Mouse (Mus musculus): ENCODE results near the gene Fgd6.

Fgd6 gene

DNA sequence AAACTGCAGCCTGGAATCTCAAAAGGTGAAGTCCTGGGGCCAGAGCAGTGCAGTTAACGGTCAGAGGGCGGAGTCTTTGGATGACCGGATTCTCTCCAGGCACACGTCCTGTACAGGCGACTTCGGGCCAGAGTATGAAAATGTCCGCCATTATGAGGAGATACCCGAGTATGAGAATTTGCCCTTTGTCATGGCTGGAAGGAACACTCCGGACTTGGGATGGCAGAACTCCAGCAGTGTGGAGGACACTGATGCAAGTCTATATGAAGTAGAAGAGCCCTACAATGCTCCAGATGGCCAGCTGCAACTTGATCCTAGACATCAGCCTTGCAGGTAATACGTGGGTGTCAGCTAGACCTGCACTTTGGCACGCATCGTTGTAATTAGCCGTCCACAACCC is 9.5 kb downstream of the Fgd6 start:
- DNase-seq (ENCODE audit: low spot score) = no peak

DNA sequence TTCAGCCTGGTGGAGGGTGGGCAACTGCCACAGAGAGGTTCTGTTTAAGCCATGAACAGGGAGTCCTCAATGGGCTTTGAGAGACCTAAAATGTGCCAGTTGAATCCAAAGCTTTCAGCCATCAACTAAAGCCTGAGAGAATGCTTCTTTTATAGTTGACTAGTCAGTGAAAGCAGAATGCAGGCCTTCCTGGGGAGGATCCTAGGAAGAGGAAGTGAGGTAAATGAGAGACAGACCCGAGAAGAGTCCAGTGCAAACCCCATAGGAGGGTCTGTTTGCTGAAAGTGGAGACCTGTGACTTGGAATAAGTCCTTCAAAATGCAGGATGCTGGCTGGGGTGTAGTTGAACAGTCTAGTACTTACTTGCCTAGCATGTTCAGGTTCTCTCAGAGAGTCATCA is 11.2 kb downstream of the Fgd6 start:
- DNase-seq (ENCODE audit: low spot score) = no peak

DNA sequence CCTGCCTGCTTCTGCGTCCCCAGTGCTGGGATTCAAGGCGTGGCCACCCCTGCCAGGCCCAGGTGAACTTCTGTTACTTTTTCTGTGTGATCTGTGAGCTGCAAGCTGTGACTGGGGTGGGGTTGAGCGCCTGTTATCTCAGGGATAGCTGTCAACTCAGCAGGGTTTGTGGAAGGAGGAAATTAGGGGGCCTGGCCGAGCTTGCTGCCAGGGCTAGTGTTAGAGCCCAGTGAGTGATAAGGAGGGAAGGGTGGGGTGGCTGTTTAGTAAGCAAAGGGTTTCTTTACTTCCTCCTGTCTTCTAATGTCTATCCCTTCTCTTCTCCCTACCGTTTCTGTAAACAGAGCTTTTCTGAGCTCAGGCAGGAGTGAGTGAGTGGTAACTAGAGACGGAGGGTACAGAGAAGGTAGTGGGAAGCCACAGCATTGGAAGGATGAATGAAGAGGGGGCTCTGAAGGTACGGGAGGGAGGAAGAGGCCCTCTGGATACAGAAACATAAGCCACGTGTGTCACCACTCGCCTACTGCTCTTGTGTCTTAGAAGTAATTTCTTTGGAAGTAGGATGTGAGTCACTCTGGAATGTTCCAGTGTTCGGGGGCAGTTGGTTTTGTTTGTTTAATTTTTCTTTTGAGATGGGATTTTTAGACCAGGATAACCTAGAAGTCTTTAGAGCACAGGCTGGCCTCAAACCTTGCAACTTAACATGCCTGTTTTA is 12.2 kb downstream of the Fgd6 start:
- no peak for DNase-seq (ENCODE audit: low spot score)

DNA sequence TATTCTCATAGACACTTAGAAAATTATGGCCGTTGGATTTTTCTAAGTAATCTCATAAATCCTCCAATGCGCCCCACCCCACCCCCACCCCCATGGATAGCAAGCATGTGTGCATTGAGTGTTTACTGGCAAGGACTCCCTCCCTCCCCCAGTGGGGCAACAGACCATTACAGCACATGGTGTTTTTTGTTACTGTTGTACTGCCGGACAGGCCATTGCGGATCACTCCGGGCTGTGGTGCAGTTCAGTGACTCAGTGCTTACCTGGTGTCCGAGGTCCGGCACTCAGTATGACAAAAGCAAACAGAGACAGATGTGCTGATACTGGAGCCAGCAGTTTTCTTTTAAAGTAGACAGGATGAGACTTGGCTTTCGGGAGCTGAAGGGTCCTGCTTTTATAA is 13.3 kb downstream of the Fgd6 start:
- no peak for DNase-seq (ENCODE audit: low spot score)

DNA sequence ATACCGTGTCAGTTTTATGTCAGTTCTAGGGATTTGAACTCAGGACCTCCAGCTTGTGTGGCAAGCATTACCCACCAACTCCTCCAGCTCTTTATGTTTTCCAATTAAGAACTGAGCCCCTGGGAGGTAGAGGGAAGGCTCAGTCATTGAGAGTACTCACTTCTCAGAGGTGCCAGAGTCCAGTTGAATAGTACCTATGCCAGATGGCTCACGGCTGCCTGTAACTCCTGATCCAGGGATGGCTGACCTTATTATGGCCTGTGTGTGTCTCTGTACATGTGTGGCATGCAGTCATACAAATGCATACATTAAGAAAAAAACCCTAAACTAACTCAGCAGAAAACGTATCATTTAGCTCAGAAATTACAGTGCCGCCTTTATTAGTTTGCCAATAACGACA is 14.9 kb downstream of the Fgd6 start:
- DNase-seq (ENCODE audit: low spot score) = no peak

DNA sequence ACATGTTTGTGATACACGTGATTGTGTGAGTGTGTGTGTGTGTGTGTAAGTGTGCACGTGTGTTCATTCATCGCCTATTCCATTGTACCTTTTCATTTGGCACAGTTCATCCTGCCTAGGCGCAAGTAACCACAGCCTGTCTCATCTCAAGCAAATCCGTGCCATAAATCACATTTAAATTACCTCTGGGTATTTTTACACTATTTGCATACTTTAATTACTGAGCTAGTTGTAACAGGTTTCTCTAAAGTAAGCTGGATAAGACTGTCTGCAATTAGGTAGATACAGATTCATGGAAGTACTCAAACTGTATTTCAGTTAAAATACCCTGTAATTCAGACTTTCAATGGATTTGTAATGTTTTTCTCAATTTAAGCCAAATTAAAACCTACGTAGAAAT is 20.7 kb downstream of the Fgd6 start:
- no peak for DNase-seq (ENCODE audit: low spot score)

DNA sequence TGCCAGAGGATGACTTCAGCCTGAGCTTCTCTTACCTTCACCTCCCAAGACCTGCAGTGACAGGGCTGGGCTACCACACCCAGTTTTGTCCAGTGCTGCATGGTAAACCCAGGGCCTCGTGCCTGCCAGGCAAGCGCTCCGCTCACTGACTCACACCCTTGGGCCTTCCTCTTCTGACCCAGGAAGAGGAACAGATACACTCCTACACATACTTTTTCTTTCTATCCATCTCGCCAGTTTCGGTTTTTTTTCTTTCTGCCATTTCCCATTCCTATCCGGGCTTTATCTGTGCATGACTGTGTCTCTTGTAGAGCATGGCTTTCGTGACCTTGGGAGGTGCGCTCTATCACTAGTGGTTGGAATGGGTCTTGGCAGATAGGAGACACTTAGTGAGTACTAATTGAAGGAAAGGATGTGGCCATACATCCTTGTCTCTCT is 23.8 kb downstream of the Fgd6 start:
- no peak for DNase-seq (ENCODE audit: low spot score)

DNA sequence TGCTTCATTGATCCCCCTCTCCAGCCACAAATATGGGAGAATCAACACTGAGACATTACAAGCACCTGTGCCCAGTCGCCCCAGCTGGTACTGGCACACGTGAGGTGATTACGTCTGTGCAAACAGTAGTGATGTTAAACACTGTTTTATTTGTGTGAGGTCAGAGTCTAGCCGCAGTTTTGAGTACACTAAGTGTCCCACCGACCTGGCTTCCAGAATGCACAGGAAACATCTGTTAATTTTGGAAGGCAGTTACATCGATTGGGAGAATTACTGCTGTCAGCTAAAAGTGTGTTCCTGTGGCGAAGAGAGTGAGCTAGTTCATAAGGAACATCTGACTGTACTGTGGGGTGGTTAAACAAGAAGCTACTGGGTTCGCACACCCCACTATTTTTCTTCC is 24.4 kb downstream of the Fgd6 start:
- DNase-seq (ENCODE audit: low spot score) = no peak

DNA sequence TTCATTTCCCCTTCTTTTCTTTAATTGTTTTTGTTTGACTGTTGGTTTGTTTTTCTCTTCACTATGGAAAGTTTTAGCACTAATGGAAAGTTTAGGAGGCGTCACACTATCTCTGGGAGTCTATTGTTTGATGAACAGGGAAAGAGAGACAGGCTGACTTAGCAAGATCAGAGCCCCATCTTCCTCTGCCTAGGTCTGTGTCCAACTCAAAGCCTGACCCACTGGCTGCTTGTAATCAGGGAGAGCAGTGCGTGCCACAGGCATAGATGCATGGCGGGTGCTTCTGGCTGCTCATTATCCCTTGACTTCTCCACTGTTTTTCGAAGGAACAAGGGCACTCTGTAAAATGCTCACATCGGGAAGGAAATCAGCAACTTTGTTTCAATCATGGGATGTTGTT is 26.6 kb downstream of the Fgd6 start:
- DNase-seq (ENCODE audit: low spot score) = no peak

DNA sequence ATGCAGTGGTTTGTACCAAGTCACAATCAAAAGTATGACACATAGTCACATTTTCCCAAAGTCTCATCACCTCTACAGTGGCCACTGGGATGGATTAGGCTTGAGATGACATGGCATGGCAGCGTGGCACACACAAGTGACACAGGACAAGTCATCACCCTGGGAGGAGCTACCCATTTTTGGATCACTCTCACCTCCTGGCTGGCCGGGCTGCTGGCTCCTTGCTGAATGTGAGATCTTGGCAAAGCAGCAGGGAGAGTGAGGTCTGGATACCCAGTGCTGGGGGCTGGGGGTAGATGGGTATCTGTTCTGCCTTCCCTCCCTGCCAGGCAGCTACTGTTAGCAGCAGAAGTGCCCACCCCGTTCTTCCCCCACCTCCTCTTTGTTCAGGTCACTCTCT is 31.1 kb downstream of the Fgd6 start:
- no peak for DNase-seq (ENCODE audit: low spot score)

DNA sequence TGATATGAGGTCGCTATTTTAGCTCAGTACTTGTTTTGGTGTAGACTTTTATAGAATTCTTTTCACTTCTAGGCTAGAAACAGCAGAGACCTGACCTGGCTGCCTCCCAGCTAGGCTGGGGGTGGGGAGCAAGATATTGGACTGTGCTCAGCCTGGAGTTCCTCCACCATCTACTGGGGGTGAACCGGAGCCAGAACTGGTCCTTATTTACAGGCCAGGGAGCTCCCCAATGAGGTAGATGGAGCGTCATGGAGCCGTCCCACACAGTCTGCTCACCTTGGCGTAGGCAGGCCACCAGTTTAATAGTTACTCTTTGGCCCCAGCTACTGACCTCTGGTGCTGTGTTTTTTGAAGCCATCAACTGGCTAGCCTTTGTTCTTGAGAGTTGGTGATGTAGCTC is 32.9 kb downstream of the Fgd6 start:
- no peak for DNase-seq (ENCODE audit: low spot score)

DNA sequence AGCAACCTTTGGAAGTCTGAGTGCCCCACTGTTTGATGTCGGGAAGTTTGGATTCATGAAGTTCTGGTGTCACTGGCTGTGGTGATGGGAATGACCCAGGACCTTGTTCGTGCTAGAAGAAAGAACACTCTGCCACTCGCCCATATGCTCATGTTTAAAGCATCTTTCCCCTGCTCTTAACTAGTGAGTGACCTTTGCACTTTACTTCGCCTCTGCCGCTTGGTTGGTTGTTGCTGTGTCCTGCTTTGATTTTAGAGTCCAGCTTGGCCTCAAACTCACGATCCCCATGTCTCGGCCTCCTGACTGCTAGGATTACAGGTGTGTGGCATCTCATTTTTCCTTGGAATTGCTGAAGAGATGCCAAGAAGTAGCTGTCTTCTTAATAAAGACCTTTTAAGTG is 35.8 kb downstream of the Fgd6 start:
- DNase-seq (ENCODE audit: low spot score) = no peak

DNA sequence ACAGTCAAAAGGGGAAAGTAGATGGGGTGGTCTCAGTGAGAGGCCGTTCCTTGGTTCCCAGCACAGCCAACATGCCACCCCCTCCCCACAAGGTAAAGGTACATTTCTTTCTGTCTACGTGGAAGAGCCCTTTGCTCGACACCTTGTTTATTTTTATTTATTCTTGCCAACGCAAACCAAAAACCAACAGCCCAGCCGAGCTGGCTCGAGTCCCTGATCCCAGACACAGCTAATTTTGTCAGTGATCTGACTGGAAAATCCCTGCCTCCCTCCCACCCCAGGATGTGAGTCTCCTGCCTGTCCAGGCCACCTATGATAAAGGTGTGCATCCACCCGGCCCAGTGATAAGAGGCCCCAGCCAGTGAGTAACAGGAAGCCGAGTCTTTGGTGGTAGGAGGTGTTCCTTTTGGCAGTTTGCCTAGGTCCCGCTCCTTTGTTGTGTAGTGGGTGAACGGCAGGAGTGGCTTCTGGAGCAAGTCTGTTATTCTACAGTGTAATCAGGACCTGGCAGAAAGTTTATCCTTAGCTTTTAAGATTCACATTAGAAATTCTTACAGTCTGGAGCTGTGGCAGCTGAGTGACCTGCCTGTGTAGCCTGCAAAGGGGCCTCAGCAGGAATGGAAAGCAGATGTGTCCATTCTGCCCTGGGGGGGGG is 36.6 kb downstream of the Fgd6 start:
- no peak for DNase-seq (ENCODE audit: low spot score)

DNA sequence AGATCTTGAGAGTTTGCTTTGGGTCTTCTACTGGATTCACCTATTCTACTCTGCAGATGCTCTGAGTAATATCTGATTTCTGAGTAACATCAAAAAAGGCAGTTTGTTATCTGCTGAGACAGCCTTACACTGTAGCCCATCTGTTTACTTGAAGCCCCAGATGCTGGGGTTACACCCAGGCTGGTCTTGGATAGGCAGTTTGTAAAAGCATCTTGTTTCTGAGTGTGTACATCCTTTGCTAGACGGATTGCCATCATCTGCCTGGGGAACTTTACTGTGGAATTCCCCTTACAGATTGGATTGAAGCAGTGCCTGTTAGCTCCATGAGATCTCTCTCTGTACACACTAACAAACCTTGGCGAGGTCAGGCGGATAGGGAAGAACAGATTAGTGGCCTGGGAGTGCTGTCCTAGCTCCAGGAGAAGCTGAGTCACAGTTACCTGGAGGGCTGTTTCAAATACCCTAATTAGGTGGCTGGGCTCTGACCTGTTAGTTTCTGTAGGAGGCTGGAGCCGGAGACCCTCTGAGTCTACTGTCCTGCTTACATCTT is 37.2 kb downstream of the Fgd6 start:
- no peak for DNase-seq (ENCODE audit: low spot score)

DNA sequence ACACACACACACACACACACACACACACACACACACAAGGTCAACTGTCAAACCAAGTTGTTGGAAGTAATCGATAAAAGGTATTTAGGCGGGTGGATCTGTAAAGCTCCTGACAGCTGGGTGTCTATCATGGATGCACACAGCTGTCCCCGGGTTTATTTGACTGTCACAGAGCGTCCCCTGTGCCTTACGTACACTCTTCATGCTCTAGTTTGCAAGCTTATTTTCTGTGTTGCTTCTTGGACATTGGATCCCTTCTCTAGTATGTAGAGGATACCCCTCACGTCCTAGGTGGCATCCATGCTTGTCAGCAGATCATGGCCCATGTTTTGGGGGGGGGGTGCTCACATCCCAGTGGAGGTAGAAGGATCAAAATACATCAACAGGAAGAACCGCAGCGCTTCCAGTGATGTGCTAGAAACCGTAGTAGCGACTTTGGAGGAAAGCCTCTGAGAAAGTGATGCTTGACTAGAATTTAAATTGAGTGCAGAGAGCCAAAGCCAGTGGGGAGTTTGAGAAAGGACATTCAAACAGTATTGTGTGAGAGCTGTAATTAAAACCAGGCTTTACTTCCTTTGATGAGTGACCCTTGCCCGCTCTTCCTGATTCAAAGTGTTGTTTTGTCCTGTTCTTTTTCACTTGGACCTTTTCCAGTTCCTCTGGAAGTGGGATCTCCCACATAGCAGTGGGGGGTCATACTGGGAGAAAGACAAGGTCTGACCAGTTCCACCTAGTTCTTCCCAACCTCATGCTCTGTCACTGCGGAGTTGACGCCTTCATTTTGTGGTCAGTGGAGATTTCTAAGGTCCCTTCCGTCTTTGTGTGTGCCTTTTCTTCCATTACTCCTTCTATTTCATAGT is 41.4 kb downstream of the Fgd6 start:
- DNase-seq (ENCODE audit: low spot score) = no peak

DNA sequence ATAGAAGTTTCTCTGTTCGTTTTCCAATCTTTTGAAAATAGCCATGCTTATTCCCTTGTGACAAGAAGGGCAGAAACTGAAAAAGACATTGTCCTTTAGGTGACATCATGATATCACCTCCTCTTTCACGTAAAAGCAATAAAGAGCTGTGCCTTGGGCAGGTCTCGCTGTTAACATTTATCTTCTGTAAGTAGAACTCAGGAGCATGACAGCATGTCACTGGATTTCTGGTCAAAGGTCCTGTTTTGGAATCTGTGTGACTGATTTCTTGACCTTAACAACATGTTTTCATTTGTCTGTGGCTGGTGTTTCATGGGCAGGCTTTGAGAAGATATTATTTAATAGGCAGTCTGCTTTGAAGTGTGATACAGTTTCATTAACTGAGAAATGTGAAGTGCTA is 44.9 kb downstream of the Fgd6 start:
- DNase-seq (ENCODE audit: low spot score) = no peak

DNA sequence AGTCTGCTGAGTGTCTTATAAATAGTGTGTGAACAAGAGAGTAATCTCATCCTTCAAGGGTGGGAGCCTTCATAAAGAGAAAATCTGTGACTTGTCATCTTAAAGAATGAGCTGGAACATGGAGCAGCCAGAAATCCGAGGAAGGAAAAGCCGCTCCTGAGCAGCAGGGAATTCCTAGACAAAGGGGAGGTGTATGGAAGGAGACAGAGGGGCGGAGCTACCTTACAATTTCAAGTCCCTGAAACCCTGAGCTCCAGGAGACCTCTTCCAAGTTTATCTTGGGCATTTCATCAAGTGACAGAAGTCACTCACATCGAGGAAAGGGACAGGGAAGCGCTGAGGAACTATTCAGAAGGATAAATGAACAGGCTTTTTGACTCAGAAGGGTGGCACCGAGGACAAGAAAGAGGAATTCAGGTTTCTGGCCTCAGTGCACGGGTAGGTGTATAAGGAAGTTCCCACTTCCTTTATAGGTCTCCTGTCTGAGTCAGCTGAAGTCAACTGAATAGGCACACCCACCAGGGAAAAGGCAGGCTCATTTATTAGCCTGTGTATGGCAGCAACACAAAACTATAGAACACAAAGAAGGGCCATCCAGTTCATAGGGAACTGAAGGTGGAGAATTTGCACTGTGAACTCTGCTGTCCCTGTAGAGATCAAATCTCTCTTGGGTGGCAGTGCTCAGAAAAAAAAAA is 46.4 kb downstream of the Fgd6 start:
- no peak for DNase-seq (ENCODE audit: low spot score)

DNA sequence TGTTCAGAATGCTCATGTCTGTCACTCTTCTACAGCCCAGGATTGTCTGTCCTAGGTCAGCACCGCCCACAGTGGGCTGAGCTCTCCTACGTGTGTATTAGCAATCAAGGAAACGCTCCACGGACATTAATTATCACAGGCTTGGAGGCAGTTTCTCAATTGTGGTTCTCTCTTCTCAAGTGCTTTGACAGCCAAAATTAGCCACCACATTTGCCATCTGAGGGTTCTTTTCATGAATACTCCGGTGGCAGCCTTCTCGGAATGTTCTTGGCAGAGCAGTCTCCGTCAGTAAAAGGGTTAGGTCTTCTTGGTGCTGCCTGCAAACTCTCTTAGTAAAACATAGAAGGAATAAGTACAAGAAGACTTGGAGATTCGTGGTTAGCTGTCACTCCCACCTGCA is 50.5 kb downstream of the Fgd6 start:
- DNase-seq (ENCODE audit: low spot score) = no peak

DNA sequence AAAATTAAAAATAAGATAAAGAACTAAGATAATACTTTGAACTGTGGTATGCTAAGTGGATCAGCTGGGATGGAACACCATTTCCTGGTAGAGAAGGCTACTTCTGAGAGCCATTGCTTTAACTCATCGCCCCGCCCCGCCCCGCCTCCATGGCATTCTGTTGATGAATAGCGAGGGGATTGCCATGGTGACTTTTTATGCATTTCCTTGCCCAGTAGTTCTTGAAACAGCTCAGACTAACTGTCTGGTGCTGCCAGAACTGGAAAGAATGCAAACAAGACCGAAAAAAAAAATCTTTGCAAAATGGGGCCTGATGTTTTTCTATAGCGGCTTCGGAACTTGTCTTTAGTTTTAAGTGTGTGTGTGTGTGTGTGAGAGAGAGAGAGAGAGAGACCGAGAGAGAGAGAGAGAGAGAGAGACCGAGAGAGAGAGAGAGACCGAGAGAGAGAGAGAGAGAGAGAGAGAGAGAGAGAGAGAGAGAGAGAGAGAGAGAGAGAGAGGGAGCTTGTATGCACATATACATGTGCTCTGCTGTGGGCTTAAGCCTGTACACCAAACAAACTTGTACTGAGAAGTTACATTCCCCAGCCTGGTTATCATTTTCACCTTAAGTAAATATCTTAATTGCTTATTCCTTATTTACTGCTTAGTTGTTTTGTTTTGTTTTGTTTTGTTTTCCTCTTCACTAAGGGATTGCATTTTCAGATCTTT is 51.7 kb downstream of the Fgd6 start:
- no peak for DNase-seq (ENCODE audit: low spot score)

DNA sequence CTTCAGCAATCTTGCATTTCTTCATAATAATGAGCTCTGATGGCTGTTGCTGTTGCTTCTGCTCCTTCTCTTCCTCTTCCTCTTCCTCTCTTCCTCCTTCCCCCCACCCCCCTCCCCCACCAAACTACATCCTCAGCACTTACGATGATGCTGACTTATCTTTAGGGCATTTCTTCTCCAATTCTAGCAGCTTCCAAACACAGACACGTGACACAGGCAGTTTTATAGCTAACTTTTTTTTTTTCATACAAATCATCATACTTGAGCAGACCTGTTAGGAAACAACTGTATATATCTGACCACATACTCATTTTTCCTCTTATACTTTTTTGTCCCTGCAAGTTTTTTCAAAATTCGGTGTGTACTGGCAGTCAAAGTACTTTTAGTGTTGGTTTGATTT is 54.2 kb downstream of the Fgd6 start:
- no peak for DNase-seq (ENCODE audit: low spot score)

DNA sequence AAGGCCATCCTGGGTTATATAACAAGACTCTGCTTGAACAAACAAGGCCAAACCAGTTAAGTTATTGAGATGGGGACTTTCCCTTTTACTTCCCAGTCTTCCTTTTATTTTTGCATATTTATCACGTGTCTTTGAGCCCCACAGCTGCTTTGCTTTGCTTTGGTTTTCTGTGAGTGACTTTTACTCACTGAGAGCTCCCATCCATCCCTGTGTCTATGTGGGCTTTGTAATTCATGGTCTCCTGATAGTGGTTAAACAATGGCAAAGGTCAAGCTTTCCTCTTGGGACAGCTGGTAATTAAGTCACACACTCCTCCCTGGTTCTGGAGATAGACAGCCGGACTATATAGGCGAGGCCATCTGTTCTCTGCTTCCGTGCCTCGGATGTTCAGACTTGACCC is 57.7 kb downstream of the Fgd6 start:
- no peak for DNase-seq (ENCODE audit: low spot score)

Measured in spleen, adult 12 weeks (tissue).